Mouse (Mus musculus) heart, postnatal 0 days (tissue): ENCODE data around the gene Shkbp1. TPM values are rescaled to one million over a fixed set of nuclear protein-coding genes. Genes with fewer than 3 reads are reported as not detected.

Source experiments
- ATAC-seq: fragments of 200-750 bp; cut with Nextera tagmentation; 2 replicates; pipeline ENCODE4 v1.8.0; 2017; ENCODE audit warnings: low read depth, moderate number of reproducible peaks, moderate library complexity; ENCODE audit not compliant: insufficient read depth
- DNase-seq: peaks from one replicate; pipeline ENCODE4 v3.0.0-alpha.2; 2016; ENCODE audit warnings: low spot score
- H3K27ac ChIP-seq: fragments of 300-500 bp; sonication (generic); 2 replicates; pipeline ENCODE4 v1.5.1; 2014; ENCODE audit warnings: low read depth, mild to moderate bottlenecking
- H3K27me3 ChIP-seq: fragments of 300-500 bp; sonication (generic); 2 replicates; pipeline ENCODE4 v1.6.1; 2014; ENCODE audit warnings: low read length, mixed read lengths; ENCODE audit not compliant: control insufficient read depth, insufficient read depth
- H3K36me3 ChIP-seq: fragments of 300-500 bp; sonication (generic); replicated peaks from 2 replicates; pipeline ENCODE4 v1.6.1; 2014; ENCODE audit warnings: low read length, mixed read lengths; ENCODE audit not compliant: control insufficient read depth, insufficient read depth
- H3K4me1 ChIP-seq: fragments of 300-500 bp; sonication (generic); 2 replicates; pipeline ENCODE4 v1.6.1; 2014; ENCODE audit warnings: antibody characterized with exemption; ENCODE audit not compliant: control insufficient read depth, insufficient read depth
- H3K4me2 ChIP-seq: fragments of 300-500 bp; sonication (generic); 2 replicates; pipeline ENCODE4 v1.6.1; 2014; ENCODE audit warnings: low read depth, mild to moderate bottlenecking, low read length, moderate library complexity
- H3K4me3 ChIP-seq: fragments of 300-500 bp; sonication (generic); 2 replicates; pipeline ENCODE4 v1.5.1; 2014; ENCODE audit warnings: low read depth, low read length
- H3K9ac ChIP-seq: fragments of 300-500 bp; sonication (generic); replicated peaks from 2 replicates; pipeline ENCODE4 v1.6.1; 2014; ENCODE audit warnings: low read depth, low read length, mixed read lengths
- H3K9me3 ChIP-seq: fragments of 300-500 bp; sonication (generic); replicated peaks from 2 replicates; pipeline ENCODE4 v1.6.1; 2016; ENCODE audit warnings: low read length; ENCODE audit not compliant: control insufficient read depth
- CTCF ChIP-seq: IDR thresholded peaks from 2 replicates; pipeline ENCODE4 v1.5.1; 2016; ENCODE audit warnings: antibody characterized with exemption, control low read depth, low read depth
- EP300 ChIP-seq: IDR thresholded peaks from 2 replicates; pipeline ENCODE4 v1.6.1; 2016; ENCODE audit warnings: antibody characterized with exemption, low read depth
- WGBS: fragments of 180-500 bp; shearing (Covaris S2); extraction: QIAGEN DNeasy Blood & Tissue Kit; methylation state at CpG from one replicate; pipeline ENCODE4 v1.1.7; 2014; 5-methylcytosine and 5-hydroxymethylcytosine counted together
- polyA plus RNA-seq: library from polyadenylated mRNA; unstranded; fragments of >200 nt; fragmentation: Nextera tagmentation; extraction: Ambion mirVana; gene quantifications from 2 replicates; pipeline ENCODE4 v1.2.1, GENCODE M21; 2015
- total RNA-seq: library from RNA; depleted of rRNA; stranded (reverse); fragments of >200 nt; gene quantifications from 2 replicates; pipeline ENCODE4 v1.2.3, GENCODE M21; 2014; ENCODE audit warnings: low replicate concordance

Shkbp1 gene
- total and polyA plus RNA-seq, 2 experiments from 2014 or later, result 16.7 to 18.3 TPM

DNA sequence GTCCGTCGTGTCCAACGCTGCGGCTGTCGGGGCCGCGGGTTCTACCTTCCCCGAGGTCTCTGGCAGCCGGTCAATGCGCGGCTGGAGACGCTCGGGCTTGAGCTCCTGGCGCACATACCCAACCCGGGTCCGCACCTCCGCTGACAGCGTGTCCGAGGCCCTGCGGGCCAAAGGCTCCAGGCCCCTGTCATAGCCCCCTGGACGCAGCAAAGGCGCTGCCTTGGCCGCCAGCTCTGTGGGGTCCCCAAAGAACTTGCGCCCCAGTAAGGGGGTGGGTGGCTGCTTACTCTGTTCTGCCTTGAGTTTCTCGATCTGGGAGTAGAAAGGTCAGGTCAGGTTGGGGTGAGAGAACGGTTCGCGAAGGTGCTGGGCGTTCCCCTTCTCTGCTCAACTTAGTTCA is 8.6 kb upstream of the Shkbp1 start:
- Histone ChIP-seq H3K4me1 (no peaks in the 10 kb centered on the region; the same call in 1 of the 2 replicates), H3K9me3 (no peaks in the 10 kb centered on the region), H3K4me3 (peak overlapping the region; percentile 12; the same call in 1 of the 2 replicates), H3K27ac (no peak overlapping the region), H3K9ac (no peak overlapping the region), H3K27me3 (peaks cover 68% of the 10 kb centered on the region), H3K4me2 (0 out of 2 replicates have a peak overlapping the region, but pooled peaks have one; percentile 1), H3K36me3 (no peaks in the 10 kb centered on the region)
- 8% methylated on average over 29 of the region's 29 CpGs for WGBS
- ATAC-seq, result no peak
- DNase-seq, result no peak
- TF ChIP-seq CTCF (no peak), EP300 (no peak)

DNA sequence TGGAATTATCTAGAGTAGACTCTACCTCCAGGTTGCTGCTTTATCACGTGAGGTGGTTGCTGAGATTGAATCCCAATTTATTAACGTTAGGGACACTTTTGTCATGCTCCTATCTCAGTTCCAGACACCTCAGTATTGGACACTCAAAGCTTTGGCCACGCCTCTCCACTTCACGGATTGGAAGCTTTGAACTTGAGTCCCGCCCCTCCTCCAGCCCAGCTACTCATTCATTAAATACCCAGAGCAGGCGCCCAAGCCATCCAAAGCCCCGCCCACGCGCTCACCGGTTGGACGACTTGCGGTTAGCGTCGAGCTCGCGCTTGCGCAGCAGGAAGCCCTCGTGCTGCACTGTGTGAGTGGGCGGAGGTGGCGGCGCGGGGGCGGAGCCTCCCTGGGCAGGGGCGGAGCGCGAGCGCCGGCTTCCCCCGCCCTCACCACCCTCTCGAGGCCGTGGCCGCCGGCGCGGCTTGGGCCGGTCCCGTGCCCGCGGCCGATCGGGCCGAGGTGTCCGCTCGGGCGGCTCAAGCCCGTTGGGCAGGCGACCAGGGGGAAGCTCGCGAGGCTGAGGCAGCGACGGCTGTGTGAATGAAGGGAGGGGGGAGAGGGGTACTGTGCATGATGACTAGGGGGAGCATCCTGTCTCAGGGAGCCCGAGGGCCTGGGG is 5.6 kb upstream of the Shkbp1 start:
- Histone ChIP-seq H3K4me3 (peak overlapping the region; percentile 39), H3K27ac (no peak overlapping the region), H3K4me1 (peaks cover 10% of the 10 kb centered on the region), H3K4me2 (peak overlapping the region; percentile 62), H3K9me3 (no peaks in the 10 kb centered on the region), H3K36me3 (no peaks in the 10 kb centered on the region), H3K9ac (peak overlapping the region; percentile 31; the same call in 1 of the 2 replicates), H3K27me3 (peaks cover 39% of the 10 kb centered on the region)
- DNase-seq, result peak; percentile 95
- TF ChIP-seq CTCF, result no peak
- no peak for TF ChIP-seq EP300
- 1% methylated on average over 51 of the region's 52 CpGs for WGBS
- ATAC-seq, result peak; percentile 98

DNA sequence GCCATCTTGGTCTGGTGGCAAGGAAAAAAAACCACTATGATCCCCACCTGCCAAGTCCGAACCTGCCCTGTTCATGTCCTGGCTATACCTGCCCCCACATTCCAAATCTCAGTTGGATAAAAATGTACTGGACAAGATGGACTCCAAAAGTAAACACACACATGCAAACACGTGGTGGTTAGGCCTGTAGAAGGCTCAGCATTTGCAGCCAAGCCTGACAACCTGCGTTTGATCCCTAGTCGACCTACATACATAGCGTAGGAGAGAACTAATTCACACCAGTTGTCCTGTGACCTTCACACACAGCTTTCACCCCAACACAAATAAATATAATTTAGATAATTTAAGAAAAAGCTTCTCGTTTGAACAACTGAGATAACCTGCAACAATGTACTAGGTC is 4.9 kb upstream of the Shkbp1 start:
- H3K27me3 ChIP-seq, result peaks cover 32% of the 10 kb centered on the region
- DNase-seq, result no peak
- TF ChIP-seq CTCF, result no peak
- no peak for TF ChIP-seq EP300

GRCm38 (mm10) chr7:27359706-27360358 is 4.0 kb upstream of the Shkbp1 start:
- DNase-seq (no peak), ATAC-seq (no peak)
- H3K9me3 ChIP-seq, result no peaks in the 10 kb centered on the region
- H3K27ac ChIP-seq, result no peak overlapping the region
- no peak overlapping the region for H3K9ac ChIP-seq
- H3K4me1 ChIP-seq, result peaks cover 17% of the 10 kb centered on the region
- no peaks in the 10 kb centered on the region for H3K36me3 ChIP-seq
- WGBS, result 85% methylated on average over 9 of the region's 9 CpGs
- H3K27me3 ChIP-seq, result peaks cover 23% of the 10 kb centered on the region
- no peak overlapping the region for H3K4me2 ChIP-seq
- H3K4me3 ChIP-seq, result no peak overlapping the region
- no peak for TF ChIP-seq EP300
- no peak for TF ChIP-seq CTCF

More for the DNA sequence above, 4.9 kb upstream of the Shkbp1 start:
- Histone ChIP-seq H3K36me3 (no peaks in the 10 kb centered on the region), H3K9me3 (no peaks in the 10 kb centered on the region), H3K9ac (no peak overlapping the region), H3K4me2 (peak overlapping the region; percentile 62; the same call in 1 of the 2 replicates), H3K27ac (no peak overlapping the region), H3K4me1 (peaks cover 12% of the 10 kb centered on the region), H3K4me3 (no peak overlapping the region)
- WGBS, result 47% methylated on average over 6 of the region's 6 CpGs
- no peak for ATAC-seq

DNA sequence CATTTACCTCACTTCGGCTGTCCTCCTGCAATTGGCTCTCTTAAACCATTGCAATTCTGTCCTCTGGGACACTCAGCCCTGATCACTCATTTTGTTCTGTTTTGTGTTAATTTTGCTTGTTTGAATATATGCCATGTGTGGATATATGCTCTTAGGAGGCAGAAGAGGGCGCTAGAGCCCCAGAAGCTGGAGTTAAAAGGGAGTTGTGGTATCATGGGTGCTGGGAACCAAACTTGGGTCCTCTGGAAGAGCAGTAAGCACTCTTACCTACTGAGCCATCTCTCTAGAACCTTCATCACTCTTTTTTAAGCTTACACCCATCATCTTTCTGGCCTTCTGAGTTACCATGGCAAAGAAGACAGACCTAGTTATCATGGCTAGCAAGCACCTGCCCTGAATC is 3.3 kb upstream of the Shkbp1 start:
- 67% methylated on average over 2 of the region's 2 CpGs for WGBS
- no peak for TF ChIP-seq CTCF
- ATAC-seq (no peak), DNase-seq (no peak)
- Histone ChIP-seq H3K4me1 (peaks cover 22% of the 10 kb centered on the region), H3K27ac (no peak overlapping the region), H3K27me3 (peaks cover 16% of the 10 kb centered on the region), H3K9ac (no peak overlapping the region), H3K4me2 (no peak overlapping the region), H3K9me3 (no peaks in the 10 kb centered on the region), H3K36me3 (no peaks in the 10 kb centered on the region), H3K4me3 (no peak overlapping the region)
